Mouse (Mus musculus) olfactory bulb, adult 2 months (tissue): Measurements from ENCODE around the gene Krt8. TPM values are rescaled to one million over a fixed set of nuclear protein-coding genes. Genes with fewer than 3 reads are reported as not detected.

Experiments
- H3K27ac ChIP-seq: fragments of 200-500 bp; 2 replicates; pipeline ENCODE4 v1.5.1; 2012; ENCODE audit warnings: low read depth, low read length; ENCODE audit not compliant: insufficient read depth
- H3K4me1 ChIP-seq: fragments of 200-500 bp; 2 replicates; pipeline ENCODE4 v1.6.1; 2012; ENCODE audit warnings: low read length; ENCODE audit not compliant: control insufficient read depth, insufficient read depth
- H3K4me3 ChIP-seq: fragments of 200-500 bp; 2 replicates; pipeline ENCODE4 v1.5.1; 2012; ENCODE audit warnings: mild to moderate bottlenecking, low read depth, low read length, moderate library complexity; ENCODE audit not compliant: insufficient read depth
- CTCF ChIP-seq: fragments of 200-500 bp; IDR thresholded peaks from 2 replicates; pipeline ENCODE4 v1.5.1; 2012; ENCODE audit warnings: low read depth, mild to moderate bottlenecking, low read length, moderate library complexity; ENCODE audit not compliant: insufficient read depth
- POLR2A ChIP-seq: fragments of 200-500 bp; IDR thresholded peaks from 2 replicates; pipeline ENCODE4 v1.6.1; 2012; ENCODE audit warnings: mild to moderate bottlenecking, low read depth, low read length, moderate library complexity; ENCODE audit not compliant: insufficient read depth
- whole genome bisulfite sequencing: fragments of 180-500 bp; shearing (Covaris S2); methylation state at CpG from one replicate; pipeline ENCODE4 v1.1.7; 2018; 5-methylcytosine and 5-hydroxymethylcytosine counted together
- polyA plus RNA-seq: library from polyadenylated mRNA; stranded (reverse); fragments of >200 nt; gene quantifications from 2 replicates; pipeline ENCODE4 v1.2.4, GENCODE M21; 2012; ENCODE audit warnings: low replicate concordance; ENCODE audit not compliant: missing spikeins, insufficient read depth, insufficient read length

Krt8 gene
- polyA plus RNA-seq, 1 experiment = not detected

DNA sequence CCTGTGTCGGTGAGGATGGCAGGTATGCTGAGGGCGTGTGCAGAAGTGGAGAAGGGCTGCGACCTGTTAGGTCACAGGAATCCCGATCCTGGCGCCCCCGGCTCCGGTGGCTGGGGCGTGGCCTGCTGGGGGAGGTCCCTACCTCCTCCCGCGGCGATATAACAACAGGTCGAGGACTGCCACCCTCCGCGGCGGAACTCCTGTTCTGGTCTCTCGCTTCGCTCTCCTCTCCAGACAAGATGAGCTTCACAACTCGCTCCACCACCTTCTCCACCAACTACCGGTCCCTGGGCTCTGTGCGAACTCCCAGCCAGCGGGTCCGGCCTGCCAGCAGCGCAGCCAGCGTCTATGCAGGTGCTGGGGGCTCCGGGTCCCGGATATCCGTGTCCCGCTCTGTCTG lies 23.8 kb upstream of the Krt8 start, which contains the start of gene Krt18:
Gene Krt18, plus strand, starts transcription at position 141 of the 400 bp plus-strand sequence.
- Histone ChIP-seq H3K4me3 (no peak within 1 kb of the TSS), H3K27ac (no peak within 1 kb of the TSS), H3K4me1 (peaks cover 8% of the 10 kb centered on the region; the same call in 1 of the 2 replicates)
- 8% methylated on average over 28 of the region's 28 CpGs for WGBS
- no peak for TF ChIP-seq POLR2A
- TF ChIP-seq CTCF = no peak

DNA sequence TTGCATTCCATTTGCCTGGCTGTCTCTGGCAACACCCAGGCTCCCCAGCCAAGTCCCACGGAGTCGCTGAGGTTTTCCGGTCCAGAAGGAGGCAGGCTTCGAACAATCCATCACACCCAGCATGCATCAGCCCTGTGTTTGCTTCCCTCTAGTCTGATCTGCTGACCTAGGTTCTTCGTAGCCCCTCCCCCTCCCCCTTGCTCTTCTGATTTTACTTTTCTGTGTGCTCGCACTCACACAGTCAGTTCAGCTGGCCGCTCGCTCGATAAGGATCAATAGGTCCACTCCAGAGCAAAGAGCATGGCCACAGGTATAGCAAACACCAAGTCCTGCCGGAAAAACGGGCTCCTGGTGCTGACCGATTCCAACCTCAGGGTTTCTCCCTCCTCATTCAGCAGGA lies 22.1 kb upstream of the Krt8 start:
- Histone ChIP-seq H3K4me1 (peaks cover 8% of the 10 kb centered on the region; the same call in 1 of the 2 replicates), H3K27ac (no peak overlapping the region), H3K4me3 (no peak overlapping the region)
- TF ChIP-seq POLR2A = no peak
- TF ChIP-seq CTCF = no peak
- 39% methylated on average over 12 of the region's 12 CpGs for WGBS

- Histone ChIP-seq H3K27ac (no peak overlapping the region), H3K4me3 (no peak overlapping the region), H3K4me1 (peaks cover 8% of the 10 kb centered on the region; the same call in 1 of the 2 replicates)
- 46% methylated on average over 22 of the region's 22 CpGs for WGBS
- TF ChIP-seq CTCF = no peak
- no peak for TF ChIP-seq POLR2A
These were observed 21.0 kb upstream of the Krt8 start for GRCm38 (mm10) chr15:102025136-102025872.

DNA sequence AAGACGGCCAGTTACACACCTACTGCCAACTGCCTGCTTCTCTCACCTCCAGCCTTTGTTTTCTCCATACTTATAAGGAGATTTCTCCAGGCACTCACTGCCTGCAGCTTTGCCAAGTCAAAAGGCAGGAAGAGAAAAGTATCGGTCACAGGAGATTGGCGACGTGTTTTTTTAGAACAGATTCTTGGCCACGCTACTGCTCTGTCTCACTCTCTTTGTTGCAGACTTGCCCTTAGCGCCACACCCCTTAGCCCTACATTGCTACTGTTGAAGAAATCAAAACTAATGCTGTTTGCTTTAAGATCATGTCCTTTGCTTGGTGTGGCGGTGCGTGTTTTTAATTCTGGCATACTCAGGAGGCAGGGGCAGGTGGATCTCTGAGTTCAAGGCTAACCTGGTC lies 19.6 kb upstream of the Krt8 start:
- H3K4me3 ChIP-seq = no peak overlapping the region
- WGBS = 68% methylated on average over 8 of the region's 8 CpGs
- TF ChIP-seq CTCF = no peak
- TF ChIP-seq POLR2A = no peak
- H3K4me1 ChIP-seq = peaks cover 8% of the 10 kb centered on the region; the same call in 1 of the 2 replicates
- H3K27ac ChIP-seq = no peak overlapping the region

- TF ChIP-seq CTCF (no peak), POLR2A (no peak)
- H3K4me1 ChIP-seq = 0 out of 2 replicates have a peak, but pooled peaks cover 3% of the 10 kb centered on the region
- H3K4me3 ChIP-seq = no peak overlapping the region
- 62% methylated on average over 8 of the region's 8 CpGs for WGBS
- no peak overlapping the region for H3K27ac ChIP-seq
These were observed 18.2 kb upstream of the Krt8 start for GRCm38 (mm10) chr15:102022481-102022880.

DNA sequence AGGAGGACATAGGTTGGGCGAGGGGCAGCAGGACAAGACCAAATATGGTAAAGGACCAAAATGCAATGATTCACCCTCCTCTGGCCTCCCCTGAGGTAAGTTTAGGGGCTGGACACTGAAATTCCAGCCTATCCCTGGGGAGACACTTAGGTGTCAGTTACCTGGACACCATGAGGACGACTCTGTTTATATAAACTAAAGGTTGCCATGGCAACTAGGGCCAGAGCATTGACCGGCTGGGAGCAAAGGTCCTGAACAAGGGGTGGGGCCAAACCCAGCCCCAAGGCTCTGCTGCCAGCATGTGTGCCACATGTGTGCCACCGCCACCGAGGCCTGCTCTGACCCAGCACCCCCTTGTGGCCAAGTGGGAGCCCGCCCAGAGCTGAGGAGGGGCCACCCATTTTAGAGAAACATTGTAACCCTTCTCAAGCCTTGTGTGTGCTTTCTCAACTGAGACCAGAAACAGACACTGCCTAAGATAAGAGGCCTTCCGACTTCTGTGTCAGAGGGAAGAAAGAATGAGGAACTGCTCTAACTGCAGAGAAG lies 13.7 kb upstream of the Krt8 start:
- H3K27ac ChIP-seq = no peak overlapping the region
- no peaks in the 10 kb centered on the region for H3K4me1 ChIP-seq
- 56% methylated on average over 7 of the region's 7 CpGs for WGBS

DNA sequence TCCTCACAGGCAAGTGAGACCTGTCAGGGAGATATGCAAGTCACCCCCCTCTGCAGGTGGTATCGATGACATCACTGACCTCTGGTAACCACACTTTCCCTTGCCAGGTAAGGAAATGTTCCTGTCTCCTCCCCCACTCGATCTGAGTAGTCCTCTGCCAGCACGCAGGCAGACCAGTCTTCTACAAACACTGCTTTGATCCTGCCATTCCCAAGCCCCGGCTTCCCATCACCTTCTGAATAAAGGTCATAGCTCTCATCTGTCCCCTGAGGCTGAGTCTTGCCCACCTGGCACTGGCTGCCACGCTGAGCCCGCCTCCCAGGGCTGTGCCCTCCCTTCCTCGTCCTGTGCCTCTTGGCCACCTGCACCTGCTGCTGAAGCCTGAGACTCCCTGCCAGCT lies 12.5 kb upstream of the Krt8 start:
- no peak for TF ChIP-seq CTCF
- TF ChIP-seq POLR2A = no peak
- Histone ChIP-seq H3K4me3 (no peak overlapping the region), H3K4me1 (no peaks in the 10 kb centered on the region), H3K27ac (no peak overlapping the region)
- 48% methylated on average over 7 of the region's 7 CpGs for WGBS

More for the DNA sequence above, 13.7 kb upstream of the Krt8 start:
- H3K4me3 ChIP-seq = no peak overlapping the region
- TF ChIP-seq CTCF (no peak), POLR2A (no peak)

- no peak overlapping the region for H3K4me3 ChIP-seq
- no peak for TF ChIP-seq POLR2A
- no peak for TF ChIP-seq CTCF
- 81% methylated on average over 3 of the region's 3 CpGs for WGBS
- no peaks in the 10 kb centered on the region for H3K4me1 ChIP-seq
- no peak overlapping the region for H3K27ac ChIP-seq
These were observed 11.8 kb upstream of the Krt8 start for GRCm38 (mm10) chr15:102016096-102016495.

- Histone ChIP-seq H3K4me3 (no peak overlapping the region), H3K27ac (no peak overlapping the region), H3K4me1 (peaks cover 3% of the 10 kb centered on the region; the same call in 1 of the 2 replicates)
- WGBS = 64% methylated on average over 4 of the region's 4 CpGs
- TF ChIP-seq POLR2A (no peak), CTCF (no peak)
These were observed 10.6 kb upstream of the Krt8 start for GRCm38 (mm10) chr15:102014848-102015247.

GRCm38 (mm10) chr15:102013651-102014050 lies 9.4 kb upstream of the Krt8 start:
- WGBS = 62% methylated on average over 3 of the region's 3 CpGs
- Histone ChIP-seq H3K27ac (no peak overlapping the region), H3K4me1 (peaks cover 3% of the 10 kb centered on the region; the same call in 1 of the 2 replicates), H3K4me3 (no peak overlapping the region)
- TF ChIP-seq CTCF (no peak), POLR2A (no peak)
